Mouse (Mus musculus) stomach, embryonic 14.5 days (tissue): ENCODE data around the gene Col4a3bp. TPM values are rescaled to one million over a fixed set of nuclear protein-coding genes. Genes with fewer than 3 reads are reported as not detected.

Experiments
- polyA plus RNA-seq: library from polyadenylated mRNA; unstranded; fragments of >200 nt; fragmentation: Nextera tagmentation; extraction: Ambion mirVana; gene quantifications from 2 replicates; pipeline ENCODE4 v1.2.1, GENCODE M21; 2014

Gene Col4a3bp
- polyA plus RNA-seq, 1 experiment from 2014 or later: 22.3 TPM

Other genes starting within 250 kb of the Col4a3bp start
- gene Poc5, start 154.3 kb upstream of the Col4a3bp start, polyA plus RNA-seq: 14.5 and 19.0 TPM in 2 replicates
- 0.15 and 0.33 TPM in 2 replicates for gene Ankdd1b, start 71.4 kb upstream of the Col4a3bp start, polyA plus RNA-seq
- not detected in 2 replicates for gene Gm17622, start 51.9 kb upstream of the Col4a3bp start, polyA plus RNA-seq
- gene Polk, start within 50 bp of the Col4a3bp start, polyA plus RNA-seq: 11.5 and 13.6 TPM in 2 replicates
- 101 and 104 TPM in 2 replicates for gene Hmgcr, start 128.3 kb downstream of the Col4a3bp start, polyA plus RNA-seq
- gene Ankrd31, start 205.7 kb downstream of the Col4a3bp start, polyA plus RNA-seq: not detected in 2 replicates